In the genomic region with DNA sequence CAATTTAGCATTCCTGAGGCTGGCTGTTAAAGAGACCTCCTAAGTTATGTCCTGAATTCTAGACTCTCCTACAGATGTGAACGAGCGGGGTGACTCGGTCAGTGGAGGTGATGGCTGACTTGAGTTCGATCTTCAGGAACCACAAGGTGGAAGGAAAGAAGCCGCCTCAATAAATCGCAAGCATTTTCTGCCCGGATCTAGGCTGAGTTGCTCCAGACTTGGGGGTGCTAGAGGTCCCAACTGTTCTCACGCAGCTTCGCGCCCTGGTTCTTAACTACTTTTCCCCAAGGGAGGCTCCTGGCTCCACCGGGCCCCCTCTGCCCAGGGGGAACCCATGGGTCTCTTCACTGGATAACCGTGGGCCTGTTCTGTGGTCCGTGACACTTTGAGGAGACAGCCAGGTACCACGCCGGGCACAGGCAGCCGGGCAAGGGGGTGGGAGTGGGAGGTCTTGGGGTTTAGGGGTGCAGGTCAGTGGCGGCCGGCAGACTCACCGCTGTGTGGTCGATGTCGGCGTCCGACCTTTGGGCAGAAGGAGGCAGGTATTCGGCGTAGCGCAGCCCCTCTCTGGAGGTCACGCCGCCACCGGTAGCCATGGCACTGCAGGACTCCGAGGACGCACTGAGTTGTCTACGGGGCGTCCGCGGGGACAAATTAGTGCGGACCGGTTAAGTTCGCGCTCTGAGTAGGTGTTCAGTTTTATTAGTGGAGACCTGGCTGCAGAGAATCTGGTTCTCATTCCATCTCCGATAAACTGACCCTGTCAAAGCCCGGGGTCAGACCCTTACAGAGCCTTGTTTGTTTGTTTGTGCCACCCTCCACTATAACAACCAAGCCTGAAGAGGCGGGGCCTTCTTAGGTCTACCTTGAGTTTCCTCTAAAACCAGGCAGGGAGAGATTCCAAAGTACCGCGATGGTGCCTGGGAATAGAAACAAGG, we compare ENCODE assay signal across 8 mouse cellular contexts. TPM values are rescaled to one million over a fixed set of nuclear protein-coding genes. Genes with fewer than 3 reads are reported as not detected.
A peak's percentile ranks its signal among the peaks of the same experiment; 100 is the strongest.
DNase-seq lines count a peak whose midpoint lies in the region; ATAC-seq lines count a peak whose summit lies in the region.

A gene (minus strand): TSS at position 822 of the 938 bp plus-strand sequence.

- H3K36me3 ChIP-seq in megakaryocyte, embryonic 14.5 days (replicated peaks; ENCODE audit: low read length) = peaks cover 10% of the 10 kb centered on the region

- peak within 1 kb of the TSS; percentile 98 for H3K4me3 ChIP-seq in megakaryocyte, embryonic 14.5 days (replicated peaks)

- DNase-seq in adrenal gland, adult 2 months = peak; percentile 93
- peak; percentile 65 for DNase-seq in embryo, embryonic 11.5 days (ENCODE audit: low read depth, low spot score)
- DNase-seq in gastrocnemius, postnatal 25 days = peak; percentile 83
- peak; percentile 38 to 85 for DNase-seq in left cerebral cortex, adult 9 months (ENCODE audit: low spot score in 2 of 2)
- peak; percentile 90 to 92 for DNase-seq in right cerebral cortex, adult 2 months (ENCODE audit: low spot score in 2 of 2)
- peak; percentile 68 for DNase-seq in urinary bladder, postnatal 10 days (ENCODE audit: low spot score)

- no peaks in the 10 kb centered on the region for H3K9me3 ChIP-seq in megakaryocyte, embryonic 14.5 days

- peaks cover 50% of the 10 kb centered on the region for H3K4me1 ChIP-seq in megakaryocyte, embryonic 14.5 days

- H3K27me3 ChIP-seq in megakaryocyte, embryonic 14.5 days (replicated peaks) = no peaks in the 10 kb centered on the region

- peak; percentile 61 for ATAC-seq in inflammation-experienced regulatory T-cells, adult 6 months

RNA-seq across cellular contexts. Expression of the gene that starts here (rescaled TPM):
- 100 to 1,000 TPM; 390 to 447 TPM for total RNA-seq in adrenal gland, adult 2 months (2021)
- 28.6 and 38.8 TPM in 2 replicates for polyA plus RNA-seq in adrenal gland, adult 2 months (2012; rRNA removed)
- 100 to 1,000 TPM; 120 to 124 TPM for total RNA-seq in gastrocnemius, postnatal 25 days (2021)
- polyA plus RNA-seq in inflammation-experienced regulatory T-cells, adult 6 months (2017; shearing (Covaris generic)) = 100 to 1,000 TPM in 2 of 3 experiments, 10 to 100 TPM in 1; 89.4 to 175 (median 126) TPM
- 22.3 and 49.0 TPM in 2 replicates for polyA plus RNA-seq in megakaryocyte, embryonic 14.5 days (2012; ENCODE audit: insufficient read depth, low replicate concordance)

Comparison
In these comparisons a context has a peak if more than half of its experiments do, and no peak if none do; other contexts are left out.
1. Peak in every context shown above with its lines: DNase-seq, ATAC-seq and H3K4me3 ChIP-seq.